Mouse (Mus musculus) brain, adult 2 months (tissue): ENCODE measurements at regions not wholly inside any gene's neighbourhood (a gene's known extent, or its start where the extent isn't known, plus 50 kb on each side); places are given as distances from the start of the nearest gene placed in this dataset.
A peak's percentile ranks its signal among the peaks of the same experiment; 100 is the strongest.

Source experiments
- DNase-seq: peaks from one replicate; pipeline ENCODE4 v3.0.0; 2011; ENCODE audit warnings: low read depth, low spot score

DNA sequence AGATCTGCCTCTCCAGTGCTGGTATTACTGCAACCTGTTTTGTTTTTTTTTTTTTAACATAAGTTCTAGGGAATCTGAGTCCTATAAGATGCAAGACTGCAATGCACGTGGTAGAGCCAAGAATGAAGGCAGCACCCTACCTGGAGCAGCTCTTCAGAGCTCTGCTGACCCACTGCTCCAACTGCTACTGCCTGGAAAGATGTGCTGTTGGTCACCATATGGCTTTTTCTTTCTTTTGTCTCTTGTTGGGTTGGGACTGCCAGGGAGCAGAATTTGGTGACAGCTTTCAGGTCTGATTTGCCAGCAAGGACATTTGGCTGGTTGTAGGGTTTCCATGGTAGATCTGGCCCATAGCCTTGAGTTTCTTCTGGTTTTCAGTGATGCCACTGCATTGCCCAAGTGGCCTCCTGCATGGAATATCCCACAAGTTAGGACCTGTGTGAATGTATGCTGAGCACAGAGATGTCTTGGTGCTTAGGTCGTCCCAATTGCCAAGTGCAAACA, 123.9 kb upstream of the Irf2bp2 start:
- peak; percentile 97 for DNase-seq

DNA sequence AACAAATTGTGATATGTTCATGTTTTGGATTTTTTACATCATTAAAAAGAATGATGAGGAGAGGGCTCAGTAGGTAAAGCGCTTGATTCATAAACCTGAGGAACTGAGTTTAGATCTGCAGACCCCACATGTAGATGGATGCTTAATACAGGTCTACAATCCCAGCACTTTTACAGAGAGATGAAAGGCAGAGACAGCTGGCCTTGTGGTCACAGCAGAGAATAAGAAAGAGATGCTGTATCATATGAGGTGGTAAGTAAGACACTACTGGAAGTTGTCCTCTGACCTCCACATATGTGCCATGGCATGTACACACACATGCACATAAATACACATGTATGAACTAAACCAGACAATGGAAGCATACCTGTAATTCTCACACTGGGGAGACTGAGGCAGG, 121.9 kb upstream of the Irf2bp2 start:
- no peak for DNase-seq

DNA sequence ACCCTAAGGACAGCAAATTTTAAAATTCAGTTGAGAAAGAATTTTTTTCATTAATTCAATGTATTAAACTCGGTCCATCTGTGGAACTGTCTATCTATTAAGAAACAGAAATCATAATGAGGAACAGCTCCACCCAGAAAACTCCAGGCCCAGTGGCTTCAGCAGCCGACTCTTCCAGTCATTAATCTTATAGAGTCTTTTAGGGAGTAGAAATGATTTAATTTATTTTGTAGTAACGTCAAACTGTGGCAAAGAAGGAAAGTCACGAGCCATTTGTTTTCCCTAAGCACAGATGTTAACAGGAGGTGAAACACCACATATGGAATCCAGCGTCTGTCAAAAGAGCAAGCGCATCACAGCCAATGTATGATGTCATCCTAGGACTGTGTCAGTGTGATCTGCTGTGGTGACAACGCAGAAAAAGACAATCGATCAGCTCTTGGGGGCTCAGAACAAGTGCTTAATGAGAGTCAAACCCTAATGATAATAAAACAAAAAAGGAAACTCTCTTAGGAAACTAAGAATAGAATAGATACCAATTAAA, 119.9 kb upstream of the Irf2bp2 start:
- no peak for DNase-seq

DNA sequence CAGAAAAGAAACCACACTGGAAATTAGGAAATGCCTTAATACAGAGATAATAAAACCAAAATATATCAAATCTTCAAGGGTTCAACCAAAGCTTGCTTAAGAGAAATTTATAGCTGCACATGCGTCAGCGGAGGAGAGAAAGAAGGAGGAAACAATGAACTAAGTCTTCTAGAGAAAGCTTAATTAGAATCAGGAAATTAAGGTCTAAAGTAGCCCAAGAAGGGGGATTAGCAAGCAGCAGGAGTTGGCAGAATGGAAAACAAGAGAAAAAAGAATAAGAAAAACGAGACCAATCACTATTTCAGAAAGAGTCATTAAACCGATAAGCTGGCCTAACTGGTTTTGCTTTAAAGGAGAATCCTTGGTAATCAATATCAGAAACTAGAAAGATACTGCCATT, 119.4 kb upstream of the Irf2bp2 start:
- DNase-seq: no peak

DNA sequence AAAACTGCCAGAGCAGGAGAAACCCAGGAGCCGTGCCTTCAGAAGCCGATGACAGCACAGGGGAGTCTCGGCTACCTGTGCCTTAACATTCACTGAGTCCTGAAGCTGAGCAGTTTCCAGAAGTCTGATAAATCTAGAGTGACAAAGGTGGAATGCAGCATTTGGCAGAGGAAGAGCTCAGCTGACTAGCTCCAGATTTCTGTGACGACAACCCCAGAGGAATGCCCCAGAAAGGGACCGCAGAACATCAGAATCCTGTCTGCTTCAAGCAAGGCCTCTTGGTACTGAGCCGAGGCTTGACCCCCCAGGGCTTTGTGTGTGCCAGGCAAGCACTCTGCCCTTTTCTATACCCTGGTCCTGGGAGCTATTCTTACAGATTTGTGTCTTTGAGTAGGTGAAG, 119.0 kb upstream of the Irf2bp2 start:
- peak; percentile 79 for DNase-seq

DNA sequence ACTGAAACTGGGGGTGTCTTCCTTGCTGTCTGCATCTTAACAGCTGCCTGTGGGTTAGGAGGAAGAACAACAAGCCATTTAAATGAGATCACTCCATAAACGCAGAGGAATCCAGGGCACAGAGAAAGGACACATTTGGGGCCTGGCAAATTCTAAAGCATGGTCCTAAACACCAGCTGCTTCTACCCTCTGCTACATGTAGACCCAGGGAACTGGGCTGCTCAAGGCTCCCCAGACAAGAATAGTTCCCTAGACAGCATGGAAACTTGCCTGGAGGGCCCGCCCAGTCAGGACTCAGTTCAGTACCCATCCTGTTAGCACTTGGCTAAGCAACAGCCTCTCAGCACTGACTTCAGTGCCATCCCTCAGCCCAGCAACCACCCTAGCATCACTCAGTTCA, 115.2 kb upstream of the Irf2bp2 start:
- peak; percentile 31 for DNase-seq

DNA sequence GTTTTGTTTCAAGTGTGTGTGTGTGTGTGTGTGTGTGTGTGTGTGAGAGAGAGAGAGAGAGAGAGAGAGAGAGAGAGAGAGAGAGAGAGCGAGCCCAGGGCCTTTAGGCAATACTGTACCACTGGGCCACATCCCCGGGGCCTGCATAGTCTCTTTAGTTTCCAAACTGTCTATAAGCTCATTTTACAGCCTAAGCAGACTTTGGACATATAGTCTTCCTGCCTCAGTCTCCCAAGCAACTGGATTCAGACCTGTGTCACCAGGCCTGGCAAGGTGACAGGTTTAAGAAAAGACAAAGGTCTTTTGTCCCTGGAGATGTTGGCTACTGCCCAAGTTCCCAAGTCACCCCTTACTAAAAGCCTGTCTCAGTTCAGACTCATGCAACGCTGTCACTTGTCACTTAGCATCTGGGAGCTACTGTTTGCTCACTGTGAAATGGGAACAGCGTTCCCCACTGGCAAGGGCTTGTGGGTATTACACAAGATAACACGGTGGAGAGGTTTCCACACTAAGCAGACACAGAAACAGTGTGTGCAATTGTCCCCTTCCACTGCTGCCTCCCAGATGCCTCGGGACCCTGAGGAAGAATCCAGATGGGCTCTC, 113.6 kb upstream of the Irf2bp2 start:
- DNase-seq: peak; percentile 58

DNA sequence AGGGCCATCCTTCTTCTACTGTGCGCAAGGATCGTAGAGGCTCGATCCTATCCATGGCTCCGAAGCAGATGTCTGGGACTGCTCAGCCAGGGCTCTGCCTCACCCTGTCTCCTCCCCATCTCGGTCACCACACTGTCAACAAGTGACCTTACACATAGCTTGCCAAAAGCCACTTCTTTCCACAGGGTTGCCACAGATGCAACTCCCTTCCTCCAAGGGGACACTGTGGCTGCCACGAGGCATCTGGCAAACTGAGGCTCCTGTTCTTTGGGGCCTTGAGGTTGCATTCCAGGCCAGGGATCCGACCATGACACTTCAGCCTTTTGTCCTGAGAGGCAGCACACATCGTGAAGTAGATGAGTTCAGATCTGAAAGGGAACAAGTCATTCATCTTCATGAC, 112.5 kb upstream of the Irf2bp2 start:
- no peak for DNase-seq

DNA sequence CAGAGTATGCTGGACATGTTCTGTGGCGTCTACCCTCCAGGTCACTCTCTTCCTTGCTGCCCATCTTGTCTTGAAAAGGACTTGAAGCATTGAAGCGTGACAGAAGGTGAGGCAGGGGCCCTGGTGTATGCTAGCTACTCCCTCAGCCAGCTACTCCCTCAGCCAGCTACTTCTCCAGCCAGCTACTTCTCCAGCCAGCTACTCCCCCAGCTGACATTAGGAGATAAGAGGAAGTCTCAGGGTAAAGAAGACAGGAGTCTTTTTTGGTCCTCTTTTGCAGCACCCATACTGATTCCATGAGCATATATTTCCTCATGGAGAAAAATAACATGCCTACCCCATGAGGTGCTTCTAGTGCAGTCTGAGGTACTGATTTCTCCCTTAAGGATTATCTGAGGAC, 111.6 kb upstream of the Irf2bp2 start:
- DNase-seq: no peak

DNA sequence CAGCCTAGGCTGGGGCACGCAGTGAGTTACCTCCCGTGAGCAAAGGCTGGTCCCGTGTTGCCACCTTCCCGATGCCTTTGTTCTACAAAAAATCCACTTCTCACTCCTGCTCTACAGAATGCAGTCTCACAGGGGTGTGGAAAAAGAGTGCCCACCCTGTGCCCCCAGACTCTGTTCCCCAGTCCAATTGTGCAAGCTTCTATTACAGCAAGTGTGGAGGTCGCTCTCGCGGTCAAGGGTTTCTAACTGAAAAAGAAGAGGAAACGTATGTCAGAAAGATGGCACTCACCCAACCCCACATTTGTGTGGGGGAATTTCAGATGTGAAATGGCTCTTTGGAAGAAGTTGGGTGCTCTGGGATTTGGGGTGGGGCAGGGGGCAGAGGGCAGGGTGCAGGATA, 110.9 kb upstream of the Irf2bp2 start:
- DNase-seq: no peak

DNA sequence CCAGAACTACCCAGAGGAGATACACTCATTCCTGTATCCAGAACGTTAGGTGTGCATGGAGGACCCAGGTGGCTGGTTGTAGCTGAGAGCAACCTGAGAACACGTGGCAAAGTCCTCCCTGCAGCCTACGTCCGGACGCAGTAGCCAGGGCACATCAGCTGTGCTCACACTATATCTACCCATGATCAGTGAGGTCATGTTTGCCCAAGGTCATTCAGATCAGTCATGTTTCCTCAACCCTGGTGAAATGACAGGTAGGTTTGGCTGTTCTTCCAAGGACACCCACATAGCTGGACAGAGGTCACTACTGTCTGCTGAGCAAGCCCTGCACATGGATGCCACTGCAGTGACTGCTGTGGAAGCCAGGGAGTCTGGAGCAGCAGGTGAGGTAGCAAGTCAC, 109.8 kb upstream of the Irf2bp2 start:
- DNase-seq: no peak

DNA sequence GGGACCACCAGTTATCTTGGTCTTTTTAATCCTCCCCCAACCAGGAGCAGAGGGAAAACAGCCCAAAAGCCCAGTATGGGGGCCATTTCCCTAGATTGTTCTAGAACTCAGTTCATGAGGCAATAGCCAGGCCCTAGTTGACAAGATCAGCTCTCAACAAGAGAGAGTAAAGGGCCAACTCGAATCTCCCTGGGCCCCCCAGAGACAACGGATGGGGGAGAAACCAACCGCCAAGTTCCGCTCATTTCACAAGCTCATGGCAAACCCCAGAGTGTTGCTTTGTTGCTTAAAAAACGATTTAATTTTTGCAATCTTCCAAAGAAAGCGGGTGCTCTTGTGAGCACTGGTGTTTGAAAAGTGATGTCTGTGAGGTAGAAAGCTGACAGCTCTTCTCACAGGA, 108.5 kb upstream of the Irf2bp2 start:
- no peak for DNase-seq

DNA sequence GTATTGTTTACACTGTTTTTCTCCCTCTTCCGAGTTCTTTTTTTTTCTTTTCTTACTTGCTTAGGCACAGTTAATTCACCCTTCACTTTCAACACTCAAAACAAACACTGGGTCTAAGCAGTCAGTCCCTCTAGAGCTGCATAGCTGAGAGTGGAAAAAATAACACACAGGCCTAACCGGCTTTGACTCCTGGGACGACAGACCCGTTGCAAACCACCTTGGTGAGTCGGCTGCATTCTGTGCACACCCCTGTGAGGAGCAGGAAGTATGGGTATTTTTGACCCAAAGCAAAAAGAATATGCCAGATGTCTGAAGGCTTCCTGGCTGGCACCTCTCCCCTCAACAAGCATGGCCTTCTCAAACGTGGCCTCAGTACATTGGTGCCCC, 105.6 kb upstream of the Irf2bp2 start:
- DNase-seq: no peak

DNA sequence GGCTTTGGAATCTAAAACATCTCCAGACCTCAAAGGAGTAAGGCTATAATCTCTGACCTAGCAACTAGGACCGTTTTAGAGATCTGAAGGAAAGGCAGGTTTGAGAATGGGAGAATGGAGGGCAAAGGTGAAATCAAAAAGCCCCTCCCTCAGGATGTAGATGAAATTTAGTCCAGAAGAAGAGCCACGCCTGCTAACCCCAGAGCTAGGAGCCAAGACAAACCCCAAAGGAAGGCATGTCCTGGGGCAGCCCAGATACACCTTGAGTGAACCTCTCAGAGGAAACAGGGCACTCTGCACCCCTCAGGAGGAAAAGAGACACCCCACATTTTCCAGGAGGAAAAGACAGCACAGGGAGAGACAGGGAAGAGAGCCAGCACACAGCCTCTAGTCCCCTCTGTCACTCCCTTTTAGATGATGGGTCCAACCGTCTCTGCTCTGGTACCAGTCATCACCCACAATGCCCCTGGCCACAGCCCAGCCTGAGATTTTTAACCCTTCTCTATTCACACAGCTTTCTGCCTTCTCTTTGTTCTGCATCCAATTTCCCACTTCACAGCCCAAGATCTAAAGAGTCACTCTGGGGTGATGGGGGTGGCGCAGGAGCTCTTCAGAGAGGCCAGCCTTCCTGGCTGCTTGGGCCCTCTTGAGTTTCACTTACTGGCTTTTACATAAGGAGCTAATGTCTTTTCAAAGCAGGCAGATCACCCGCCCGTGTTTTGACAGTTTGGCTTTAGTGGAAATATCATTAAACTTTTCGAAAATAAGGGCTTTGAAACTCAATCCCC, 105.0 kb upstream of the Irf2bp2 start:
- no peak for DNase-seq

DNA sequence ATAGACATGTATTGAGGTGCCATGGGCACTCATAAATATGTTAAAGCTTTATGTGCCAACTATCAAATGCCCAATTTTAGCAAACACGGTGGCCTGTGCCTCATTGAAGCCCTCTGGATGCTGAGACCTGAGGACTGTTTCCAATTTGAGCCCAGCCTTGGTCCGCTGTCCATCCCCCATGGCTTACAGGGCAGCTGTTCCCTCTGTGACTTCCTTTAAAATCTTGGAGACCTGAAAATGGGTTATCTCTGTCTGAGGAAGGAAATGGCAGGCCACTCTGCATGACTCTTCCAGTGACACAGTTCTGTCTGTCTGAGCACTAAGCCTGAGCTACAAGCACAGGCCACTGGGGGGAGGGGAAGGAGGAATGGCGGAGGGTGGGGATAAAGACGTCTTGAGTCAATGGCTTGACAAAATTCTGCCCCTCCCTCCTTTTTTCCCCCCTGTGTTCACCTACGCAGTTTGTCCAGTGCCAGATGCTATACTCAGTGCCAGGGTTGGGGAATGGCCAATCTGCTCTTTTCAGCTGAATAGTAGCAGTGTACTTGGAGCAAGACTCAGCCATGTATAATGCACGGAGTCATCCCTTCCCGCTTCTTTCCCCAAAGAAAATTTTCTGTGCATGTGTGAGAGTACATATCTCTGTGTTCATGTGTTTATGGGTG, 102.7 kb upstream of the Irf2bp2 start:
- DNase-seq: peak; percentile 54

DNA sequence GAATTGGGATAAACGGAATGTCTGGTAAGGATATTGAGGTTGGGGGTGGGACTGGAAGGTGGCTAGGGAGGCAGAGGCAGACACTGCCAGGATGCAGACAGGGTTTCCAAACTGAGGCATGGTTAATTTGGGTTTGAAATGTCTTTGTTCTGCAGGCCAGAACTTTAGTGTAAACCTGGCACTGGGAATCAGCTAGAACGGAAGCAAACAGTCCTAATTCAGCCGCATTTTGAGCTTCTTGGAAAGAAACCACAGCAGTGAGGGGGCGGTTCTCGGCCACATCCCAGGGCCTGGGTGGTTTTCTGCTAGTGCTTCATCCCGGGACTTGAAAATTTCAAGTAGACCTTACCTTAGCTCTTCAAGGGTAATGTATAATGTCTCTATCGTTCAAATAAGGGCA, 100.6 kb upstream of the Irf2bp2 start:
- peak; percentile 89 for DNase-seq

DNA sequence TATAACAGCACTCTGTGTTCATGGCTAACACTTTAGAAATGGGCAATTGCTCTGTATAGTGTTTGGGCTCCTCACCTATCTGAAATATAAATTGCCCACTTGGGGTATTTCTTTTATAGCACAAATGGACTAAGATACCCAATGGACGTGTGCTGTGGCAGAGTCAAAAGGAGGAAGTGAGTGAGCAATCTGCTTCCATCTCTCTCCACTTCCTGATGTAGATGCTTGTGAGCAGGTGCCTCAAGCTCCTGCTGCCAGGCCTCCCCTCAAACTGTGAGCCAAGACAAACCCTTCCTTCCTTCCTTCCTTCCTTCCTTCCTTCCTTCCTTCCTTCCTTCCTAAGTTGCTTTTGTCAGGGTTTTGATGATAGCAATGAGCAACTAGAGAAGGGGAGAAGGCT, 99.9 kb upstream of the Irf2bp2 start:
- DNase-seq: no peak

DNA sequence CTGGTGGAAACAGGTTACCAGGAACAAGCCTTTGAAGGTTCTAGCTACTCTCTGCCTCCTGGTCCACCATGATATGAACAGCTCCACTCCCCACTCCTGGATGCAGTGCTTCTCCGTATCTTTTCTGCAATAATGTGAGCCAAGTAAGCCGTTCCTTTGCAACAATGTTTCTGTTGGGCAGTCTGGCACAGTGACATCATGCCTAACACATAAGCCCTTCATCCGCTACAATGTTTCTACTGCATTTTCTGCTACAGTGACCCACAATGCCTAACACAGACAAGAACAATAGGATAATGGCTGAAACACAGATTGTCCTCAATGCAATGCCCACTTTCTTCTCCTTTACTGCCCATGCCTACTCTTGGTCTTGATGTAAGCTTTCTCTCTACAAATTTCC, 98.9 kb upstream of the Irf2bp2 start:
- no peak for DNase-seq

DNA sequence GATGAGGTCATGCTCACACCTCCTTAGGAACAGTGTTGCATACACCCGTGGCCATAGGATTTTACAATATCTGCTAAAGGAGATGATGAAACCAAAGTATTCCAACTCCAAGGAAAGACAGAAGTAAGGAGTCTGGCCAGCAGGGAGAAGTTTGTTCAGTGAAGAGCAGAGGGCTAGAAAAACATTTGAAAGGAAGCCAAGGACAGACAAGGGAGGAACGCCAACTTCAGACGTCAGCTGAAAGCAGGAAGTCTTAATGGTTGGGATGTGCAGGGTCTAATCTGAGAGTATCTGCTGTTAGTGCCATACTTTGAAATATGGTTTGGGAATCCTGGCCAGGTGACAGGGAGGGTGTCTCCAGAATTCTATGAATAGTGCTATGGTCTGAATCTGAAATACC, 98.5 kb upstream of the Irf2bp2 start:
- DNase-seq: peak; percentile 47

DNA sequence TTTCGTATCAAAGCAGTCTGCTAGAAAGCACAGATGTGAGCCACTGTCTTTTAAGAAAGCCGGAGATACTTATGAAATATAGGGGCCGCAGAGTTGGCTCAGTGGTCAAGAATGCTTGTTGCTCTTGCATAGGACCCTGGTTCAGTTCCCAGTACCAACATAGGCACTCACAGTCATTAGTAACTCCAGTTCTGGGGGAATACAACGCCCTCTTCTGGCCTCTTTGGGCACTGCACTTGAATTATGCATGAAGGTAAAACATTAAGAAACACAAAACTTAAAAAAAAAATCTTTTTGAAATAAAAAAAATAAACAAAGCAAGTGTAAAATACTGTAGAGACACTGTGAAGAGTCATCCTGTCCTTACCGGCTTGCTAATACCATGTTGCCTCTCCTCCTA, 94.7 kb upstream of the Irf2bp2 start:
- no peak for DNase-seq

DNA sequence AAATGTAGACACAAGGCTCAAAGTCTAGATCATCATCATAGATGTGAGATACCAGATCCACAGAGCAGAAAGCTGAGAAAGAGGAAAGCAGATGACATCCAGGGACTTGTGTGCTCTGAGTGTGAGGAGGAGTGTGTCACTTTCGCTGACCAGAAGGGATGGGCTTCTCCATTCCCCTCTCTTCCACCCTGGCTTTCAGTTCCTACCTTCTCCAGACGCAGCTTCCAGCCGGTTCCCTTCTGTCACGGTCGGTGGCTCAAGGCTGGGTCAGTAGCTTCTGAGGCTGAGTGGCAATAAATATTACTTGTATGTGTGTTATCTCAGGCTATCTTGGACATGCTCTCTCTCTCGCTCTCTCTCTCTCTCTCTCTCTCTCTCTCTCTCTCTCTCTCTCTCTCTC, 94.2 kb upstream of the Irf2bp2 start:
- no peak for DNase-seq

DNA sequence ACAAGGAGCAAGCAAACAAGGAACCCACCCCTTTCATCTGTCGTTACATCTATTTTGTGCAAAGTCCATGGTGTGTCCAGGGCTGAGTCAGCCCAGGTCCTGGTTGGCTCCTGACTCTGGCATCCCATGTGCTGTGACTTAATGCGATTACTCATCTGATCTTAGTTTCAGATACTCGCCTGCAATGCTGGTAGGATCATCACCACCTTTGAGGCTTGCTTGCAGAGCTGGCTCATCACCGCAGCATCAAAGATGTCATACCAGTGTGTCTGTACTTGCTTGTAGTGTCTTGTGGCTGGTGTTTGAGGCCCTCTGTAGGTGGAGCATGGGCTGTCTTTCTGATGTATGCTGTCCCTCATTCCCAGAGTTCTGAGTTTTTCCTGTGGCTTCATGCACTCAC, 93.0 kb upstream of the Irf2bp2 start:
- DNase-seq: peak; percentile 26

DNA sequence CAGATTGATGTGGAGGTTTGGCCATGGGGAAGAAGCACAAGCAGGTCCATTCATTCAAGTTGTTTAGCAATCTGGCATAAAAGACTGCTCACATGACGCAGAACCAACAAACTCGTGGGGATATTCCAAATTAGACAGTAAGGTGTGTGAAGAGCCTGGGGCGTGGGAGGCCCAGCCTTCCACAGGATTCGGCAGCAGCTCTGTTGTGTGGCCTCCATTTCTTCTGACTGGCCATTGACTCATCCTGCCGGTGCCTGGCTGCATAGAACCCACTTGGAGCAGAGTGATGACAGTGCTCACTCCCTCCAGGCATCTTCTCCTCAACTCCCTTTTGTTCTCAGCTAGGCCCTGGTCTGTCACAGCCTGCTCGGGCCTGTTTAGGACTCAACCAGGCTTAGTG, 91.6 kb upstream of the Irf2bp2 start:
- peak; percentile 61 for DNase-seq
